Mouse (Mus musculus) spleen, postnatal 4 days (tissue): ENCODE measurements around the gene Crlf3.
A peak's percentile ranks its signal among the peaks of the same experiment; 100 is the strongest.

Source experiments
- DNase-seq, 2 experiments: peaks; one replicate each; pipeline ENCODE4 v3.0.0; 2022; ENCODE audit warnings: low spot score in 2 of 2

Gene Crlf3

DNA sequence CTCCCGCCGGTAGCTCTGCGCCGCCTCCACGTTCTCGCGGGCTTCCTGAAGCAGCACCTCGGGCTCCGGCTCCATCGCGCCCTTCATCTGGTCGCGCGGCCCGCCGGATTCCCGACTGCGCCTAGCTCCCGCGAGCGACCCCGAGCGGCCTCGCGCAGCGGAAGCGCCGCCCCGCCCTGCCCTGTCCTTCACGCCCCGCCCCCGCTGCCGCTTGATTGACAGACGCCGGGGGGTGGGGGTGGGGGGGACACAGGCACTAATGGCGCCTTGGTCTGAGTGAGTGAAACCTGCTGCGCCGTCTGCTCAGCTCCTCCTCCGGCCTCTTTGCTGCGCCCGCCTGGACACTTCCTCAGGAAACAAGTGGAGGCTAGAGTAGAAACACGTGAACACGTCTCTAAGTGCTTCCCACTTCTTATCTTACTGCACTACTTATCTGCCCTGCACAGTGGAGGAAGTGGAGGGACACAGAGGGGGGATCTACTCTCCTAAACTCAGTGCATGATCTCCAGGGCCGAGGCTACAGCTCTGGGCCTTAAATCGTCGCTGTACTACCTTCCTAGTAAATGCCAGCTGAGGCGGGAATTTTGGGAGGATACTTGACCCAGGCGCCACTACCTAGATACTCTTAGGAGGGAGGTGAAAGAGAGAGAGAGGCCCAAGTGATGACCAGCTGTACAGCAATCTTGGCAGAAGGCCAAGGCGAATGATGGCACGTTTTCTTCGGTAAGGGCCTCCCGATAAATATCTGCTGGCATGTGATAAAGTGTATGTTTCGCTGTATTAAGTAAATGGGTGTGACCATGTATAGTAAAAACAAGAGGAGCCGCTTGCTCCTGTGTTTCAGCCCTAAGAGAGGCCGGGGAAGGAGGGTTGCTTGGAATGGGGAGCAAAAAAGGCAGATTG lies at the start of gene Crlf3:
Crlf3 (minus strand) TSS at position 166 of the 903 bp plus-strand sequence.
- DNase-seq, result peak; percentile 94 to 98

DNA sequence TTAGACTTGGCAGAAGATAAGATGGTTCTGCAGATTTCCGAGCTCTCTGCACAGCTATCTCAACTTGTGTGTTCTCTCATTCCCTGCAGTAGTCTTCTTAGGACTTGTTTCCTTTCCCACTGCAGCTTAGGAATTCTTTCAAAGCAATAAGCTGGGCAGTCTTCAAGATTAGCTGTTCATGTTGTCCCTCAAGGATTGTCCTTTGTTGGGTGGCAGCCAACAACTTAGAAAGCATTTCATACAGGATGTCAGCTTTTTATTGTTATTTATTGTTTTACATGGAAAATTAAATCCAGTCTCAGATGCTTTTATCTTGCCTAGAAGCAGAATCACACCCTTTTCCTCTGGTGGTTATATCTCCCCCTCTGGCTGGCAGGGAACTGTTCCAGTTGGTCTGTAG lies 35.6 kb upstream of the Crlf3 start:
- DNase-seq, result no peak

DNA sequence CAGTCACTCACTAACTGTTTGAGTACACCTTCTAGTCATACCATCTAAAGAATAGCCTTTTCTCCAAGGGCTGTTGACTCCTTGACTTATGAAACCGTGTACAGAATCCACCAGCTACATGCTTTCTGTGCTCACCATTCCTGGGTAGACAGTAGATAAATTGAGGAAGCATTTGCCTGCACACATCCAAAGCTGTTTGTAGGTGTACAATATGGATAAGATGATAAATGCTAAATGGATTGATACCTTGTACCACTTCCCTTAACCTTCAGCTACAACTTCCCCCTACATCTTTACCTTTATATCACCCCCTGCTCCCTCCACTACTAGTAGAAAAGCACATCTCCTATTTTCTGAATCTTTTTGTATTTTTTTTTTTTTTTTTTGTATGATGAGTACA lies 23.6 kb upstream of the Crlf3 start:
- no peak for DNase-seq

DNA sequence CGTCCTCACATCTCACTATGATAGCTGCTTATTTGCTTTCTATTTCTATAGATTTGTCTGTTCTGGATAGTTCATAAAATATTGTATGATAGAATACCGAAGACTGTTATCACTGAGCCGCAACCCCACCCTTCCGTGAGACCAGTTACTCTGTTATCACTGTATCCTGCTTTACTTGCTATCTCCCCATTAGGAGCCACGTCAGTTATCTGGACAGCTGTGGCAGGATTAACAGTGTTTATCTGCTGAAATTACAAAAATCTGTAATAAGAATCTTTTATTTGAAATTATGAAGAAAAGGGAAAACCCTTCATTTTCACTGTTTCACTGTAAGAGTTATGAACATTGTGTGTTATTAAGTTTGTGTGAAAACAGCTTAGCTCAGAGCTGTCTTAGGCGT lies 20.5 kb upstream of the Crlf3 start:
- no peak for DNase-seq

DNA sequence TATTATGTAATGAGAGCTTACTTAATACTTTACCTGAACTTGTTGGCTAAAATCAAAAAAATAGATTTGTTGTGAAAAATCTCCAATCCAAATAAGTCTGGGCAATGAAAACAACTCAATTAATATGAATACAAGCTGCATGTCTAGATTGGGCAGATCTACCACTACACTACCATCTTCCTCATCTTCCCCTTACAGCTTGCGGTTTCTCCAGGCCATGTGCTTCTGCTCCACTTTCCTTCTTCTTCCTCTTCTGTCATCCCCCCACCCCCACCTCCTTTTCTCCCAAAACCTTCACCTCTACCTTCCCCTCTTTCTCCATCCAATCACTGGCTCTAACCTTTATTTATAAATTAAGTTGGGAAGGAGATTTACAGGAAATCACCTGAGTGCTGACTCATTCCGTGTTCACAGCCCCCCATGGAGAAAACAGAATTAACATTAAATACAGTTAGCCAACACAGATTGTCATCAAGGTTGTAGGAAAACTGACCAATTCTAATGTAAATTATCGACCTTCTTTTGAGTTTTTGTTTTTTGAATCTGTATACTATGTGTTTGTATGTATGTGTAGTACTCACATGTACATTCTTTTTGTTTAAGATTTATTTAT lies 17.8 kb upstream of the Crlf3 start:
- DNase-seq, result no peak

DNA sequence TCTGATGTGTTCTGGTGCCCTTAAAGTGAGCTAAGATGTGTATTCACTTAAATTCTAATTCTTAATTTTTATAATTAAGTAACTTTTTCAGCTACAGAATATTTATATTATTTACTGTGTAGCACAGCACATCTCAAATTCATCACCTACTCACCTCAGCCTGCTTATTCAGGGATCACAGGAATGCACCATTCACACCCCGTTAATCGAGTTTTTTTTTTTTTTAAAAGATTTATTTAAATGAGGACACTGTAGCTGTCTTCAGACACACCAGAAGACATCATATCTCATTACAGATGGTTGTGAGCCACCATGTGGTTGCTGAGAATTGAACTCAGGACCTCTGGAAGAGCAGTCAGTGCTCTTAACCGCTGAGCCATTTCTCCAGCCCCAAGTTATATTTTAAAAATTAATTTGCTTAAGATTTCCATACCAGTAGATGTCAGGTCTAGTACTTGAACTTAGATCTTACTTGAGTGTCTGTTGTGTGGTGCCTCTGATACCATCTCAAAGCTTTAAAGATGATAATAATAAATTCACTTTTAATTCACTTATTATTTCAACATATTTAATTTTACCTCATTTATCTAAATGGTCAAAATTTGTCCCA lies 9.9 kb upstream of the Crlf3 start:
- DNase-seq, result no peak

DNA sequence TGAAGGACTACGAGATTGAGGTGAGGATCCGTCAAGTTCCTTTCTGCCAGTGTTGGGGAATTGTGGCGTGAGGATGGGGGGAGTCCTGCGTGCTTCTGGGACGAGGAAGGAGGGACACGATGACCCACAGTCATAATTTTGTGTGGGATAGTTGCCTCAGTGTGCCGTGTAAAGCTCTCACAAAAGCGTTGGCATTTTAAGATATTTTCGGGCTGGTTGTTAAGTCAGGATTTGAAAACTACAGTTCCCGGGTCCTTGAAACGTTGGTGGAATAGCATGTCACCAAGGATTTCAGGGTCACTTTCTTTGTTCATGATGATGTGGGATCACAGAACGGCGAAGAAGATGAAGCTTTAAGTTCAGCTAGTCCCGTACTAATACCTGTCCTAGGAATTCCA lies 9.0 kb upstream of the Crlf3 start:
- no peak for DNase-seq

DNA sequence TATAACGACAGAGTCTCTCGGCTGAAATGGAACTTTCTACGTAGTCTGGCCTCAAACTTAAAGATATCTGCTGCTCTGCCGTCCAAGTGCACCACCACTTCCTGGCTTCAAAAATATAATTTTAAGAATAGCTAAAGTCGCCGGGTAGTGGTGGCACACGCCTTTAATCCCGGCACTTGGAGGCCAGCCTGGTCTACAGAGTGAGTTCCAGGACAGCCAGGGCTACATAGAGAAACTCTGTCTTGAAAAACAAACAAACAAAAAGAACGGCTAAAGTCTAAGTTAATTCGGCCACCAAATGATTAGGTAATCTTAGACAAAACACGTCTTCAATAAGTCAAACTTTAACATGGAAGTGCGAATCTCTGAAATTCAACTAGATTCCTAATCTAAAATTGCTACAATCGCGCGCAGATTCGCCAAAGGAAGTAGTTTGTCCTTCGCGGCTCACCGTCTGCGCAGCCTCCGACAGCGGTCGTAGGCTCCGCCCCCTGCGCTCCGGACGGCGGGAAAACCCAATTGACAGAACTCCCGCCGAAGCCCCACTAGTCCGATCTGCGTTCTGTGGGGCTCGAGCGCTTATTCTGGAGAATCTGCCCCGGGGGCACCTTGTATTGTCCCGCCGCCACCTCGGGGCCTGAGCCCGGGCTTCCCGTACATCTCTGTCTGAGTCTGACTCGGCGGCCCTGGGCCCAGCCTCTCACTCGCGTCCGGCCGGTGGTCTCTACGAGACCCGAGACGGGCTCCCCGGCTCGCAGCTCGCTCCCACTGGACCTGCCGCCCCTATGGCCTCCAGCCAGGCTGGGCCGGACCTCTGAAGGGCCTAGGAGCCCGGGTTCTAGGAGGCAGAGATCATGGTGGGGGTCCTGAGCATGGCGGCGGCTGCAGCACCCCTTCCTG lies 8.4 kb upstream of the Crlf3 start, which contains the start of gene Atad5:
Atad5 (plus strand) TSS at position 484 of the 900 bp plus-strand sequence.
- peak; percentile 93 to 98 for DNase-seq

DNA sequence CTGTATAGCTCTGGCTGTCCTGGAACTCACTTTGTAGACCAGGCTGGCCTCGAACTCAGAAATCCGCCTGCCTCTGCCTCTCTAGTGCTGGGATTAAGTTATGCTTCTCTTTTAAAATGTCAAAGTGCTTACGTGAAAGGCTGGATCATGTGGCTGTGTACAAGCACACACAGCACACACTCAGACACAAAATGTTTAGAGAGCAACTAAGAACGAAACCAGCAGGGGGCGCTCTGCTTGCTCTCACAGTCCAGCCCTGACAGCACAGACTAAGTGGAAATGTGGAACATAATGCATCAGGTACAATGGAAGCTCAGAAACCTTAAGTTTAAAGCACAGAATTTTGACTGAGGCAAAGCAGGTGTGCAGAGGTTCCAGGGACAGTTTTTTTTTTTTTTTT lies 6.1 kb upstream of the Crlf3 start:
- DNase-seq, result peak; percentile 89 to 98

DNA sequence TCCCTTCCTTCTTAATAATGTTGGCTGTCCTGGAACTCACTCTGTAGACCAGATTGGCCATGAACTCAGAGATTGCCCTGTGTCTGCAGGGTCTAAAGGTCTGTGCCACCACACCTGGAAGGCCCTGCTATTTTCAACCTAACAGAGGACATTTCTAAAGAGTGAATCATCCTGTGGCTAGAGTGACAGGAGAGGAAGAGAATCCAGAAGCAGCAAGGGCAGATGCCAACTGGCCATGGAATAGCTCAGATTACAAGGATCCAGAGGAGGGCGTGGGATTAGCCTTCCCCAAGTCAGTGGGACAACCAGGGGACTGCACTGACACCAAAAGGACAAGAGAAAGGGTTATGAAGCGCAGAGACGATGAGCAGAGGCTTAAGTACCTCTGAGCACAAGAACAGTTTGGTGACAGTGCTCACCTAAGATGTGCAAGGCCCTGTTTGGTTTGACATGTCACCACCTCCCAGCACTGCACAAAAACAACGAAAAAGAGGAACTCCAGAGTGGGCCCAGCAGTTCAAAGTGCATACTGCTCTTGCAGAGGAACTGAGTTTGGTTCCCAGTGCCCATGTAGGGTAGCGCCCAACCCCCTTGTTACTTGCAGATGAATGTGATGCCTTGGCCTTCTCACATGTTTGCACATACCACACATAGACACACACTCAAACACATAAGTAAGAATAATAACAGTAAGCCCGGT lies 4.7 kb upstream of the Crlf3 start:
- DNase-seq, result peak in 1 of 2 experiments; percentile 46

DNA sequence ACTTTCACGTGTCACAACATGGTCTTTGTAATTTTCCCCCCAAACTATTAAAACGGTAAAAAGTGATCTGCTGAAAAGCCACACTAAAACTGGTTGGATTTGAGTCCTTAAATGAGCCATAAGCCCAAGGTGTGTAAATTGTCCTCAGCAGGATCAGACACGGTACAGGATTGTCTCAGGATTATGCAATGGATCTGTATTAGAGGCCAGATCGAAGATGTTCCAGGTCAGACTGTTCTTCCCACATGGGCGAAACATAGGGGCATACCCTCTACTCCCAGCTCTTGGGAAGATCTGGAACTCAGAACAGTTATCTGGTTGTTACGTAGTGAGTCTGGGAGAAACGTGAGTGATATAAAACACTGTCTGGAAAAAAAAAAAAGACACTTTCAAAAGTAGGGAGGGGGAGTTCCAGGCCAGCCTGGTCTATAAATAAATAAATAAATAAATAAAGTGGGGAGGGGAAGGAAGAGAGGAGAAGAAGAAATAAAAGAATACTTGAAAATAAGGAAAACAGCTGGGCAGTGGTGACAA lies 1.1 kb upstream of the Crlf3 start:
- DNase-seq, result peak in 1 of 2 experiments; percentile 59

DNA sequence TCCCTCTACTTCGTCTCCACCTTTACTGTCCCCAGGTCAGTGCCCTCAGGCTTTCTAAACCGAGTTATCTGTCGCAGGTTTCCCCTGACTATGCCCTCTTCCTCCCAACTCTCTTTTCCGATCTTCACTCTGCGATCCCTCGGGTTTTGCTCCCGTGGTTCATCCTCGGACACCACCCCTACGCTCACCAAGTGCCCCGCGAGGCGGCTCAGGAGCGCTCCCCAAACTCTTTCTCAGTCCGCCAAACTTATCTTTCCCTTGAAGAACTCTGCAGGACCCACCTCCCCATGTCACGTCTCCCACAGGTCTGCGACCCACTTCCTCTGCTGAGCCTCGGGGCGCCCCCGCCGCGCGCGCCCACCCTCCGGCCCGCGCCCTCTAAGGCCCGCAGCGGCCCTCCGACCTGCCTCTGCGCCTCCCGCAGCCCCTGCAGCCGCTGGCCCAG lies 388 bp downstream of the Crlf3 start:
- peak in 1 of 2 experiments; percentile 53 for DNase-seq

DNA sequence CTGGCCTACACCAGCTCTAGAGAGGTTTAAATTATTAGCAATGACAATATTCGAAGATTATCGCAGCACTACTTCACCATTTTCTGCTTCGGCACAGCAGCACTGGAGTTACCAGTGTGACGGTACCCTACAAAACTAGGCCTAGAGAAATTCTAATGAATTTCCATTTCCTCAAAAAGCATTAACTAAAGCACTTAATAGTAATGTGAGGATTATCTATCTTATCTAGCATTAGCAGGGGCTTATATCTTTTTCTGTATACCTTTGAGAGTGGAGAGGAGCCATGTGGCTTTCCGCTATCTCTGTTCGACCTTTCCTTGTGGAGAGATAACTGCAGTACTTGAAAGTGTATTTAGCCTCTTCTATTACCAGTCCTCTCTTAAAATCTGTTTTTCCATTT lies 1.0 kb downstream of the Crlf3 start:
- DNase-seq, result no peak

DNA sequence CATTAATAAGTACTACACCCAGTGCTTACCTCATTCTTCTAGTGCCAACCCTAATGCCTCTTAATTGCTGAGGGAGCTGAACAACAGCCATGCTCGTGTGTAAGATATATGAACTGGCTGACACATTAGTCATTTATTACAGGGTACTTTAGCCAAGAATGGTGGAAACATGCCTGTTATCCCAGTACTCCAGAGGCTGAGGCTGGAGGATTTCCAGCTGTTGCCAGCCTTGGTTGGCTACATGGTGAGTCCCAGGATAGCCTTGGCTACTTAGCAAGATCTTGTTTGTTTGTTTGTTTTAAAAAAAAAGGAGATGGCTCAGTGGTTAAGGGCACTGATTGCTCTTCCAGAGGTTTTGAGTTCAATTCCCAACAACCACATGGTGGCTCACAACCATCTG lies 2.0 kb downstream of the Crlf3 start:
- no peak for DNase-seq

DNA sequence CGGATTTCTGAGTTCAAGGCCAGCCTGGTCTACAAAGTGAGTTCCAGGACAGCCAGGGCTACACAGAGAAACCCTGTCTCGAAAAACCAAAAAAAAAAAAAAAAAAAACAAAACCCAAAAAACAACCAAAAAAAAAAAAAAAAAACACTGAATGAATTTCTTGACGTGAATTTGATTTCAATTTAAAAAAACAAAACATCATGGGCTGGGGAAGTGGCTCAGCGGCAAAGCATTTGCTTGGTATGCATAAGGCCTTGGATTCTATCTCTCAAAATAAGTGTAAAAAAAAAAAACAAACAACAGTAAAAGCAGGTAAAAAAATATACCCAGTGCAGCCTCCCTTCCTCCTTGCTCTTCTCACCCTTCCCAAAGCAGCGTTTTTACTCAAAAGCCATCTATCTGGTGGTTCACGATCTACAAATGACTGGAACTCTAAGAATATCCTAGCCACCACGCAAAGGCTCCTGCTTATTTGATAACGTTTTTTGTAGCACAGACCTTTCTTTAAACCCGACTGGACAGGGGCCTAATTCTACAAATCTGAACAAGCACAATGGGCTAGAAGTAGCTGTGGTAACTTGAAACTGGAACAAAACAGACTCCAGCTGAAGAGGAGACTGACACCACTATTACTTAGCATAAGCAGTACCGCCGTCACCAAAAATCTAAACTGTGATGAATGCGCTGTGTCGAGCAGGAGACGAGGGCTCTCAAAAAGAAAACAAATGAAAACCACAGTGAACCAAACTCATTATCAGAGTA lies 2.8 kb downstream of the Crlf3 start:
- DNase-seq, result no peak

DNA sequence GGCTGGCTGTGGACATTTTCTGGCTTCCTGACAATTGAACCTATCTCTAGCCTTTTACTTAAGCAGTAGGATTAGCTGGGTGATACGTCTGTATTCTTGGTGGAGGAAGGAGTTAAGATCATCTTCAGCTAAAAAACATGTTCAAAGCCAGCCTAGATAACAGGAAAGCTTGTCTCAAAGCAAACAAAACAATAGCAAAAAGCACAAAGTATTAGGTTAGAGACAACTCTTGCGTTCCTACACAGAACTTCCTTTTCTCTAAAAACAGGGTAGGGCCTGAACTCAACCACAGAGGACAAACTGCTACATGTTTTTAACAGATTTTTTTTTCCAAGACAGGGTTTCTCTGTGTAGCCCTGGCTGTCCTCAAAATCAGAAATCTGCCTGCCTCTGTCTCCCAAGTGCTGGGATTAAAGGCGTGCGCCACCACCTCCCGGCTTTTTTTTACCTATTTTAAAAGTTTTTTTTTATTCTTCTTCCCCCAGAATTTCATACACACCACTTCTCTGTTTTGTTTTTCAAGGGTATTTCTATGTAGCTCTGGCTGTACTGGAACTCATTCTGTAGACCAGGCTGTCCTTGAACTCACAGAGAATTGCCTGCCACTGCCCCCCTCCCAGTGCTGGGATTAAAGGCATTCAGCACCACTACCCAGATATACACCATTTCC lies 5.0 kb downstream of the Crlf3 start:
- no peak for DNase-seq

DNA sequence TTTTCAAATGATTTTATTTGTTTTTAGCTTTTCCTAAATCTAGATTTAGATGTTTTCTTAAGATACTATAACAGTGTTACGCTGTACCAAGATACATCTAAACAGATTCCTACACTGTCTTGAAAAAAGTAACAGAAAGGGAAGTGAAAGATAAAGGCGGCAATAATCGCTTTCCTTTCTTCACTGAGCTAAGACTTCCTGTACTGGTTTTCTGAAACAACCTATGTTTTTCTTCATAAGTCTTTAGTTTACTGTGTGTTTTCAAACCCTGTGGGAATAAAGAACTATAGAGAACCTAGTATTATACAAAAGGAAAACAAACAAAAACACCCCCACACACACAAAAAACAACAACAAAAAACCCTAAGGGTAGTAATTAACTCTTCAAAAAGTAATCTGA lies 8.4 kb downstream of the Crlf3 start:
- no peak for DNase-seq

DNA sequence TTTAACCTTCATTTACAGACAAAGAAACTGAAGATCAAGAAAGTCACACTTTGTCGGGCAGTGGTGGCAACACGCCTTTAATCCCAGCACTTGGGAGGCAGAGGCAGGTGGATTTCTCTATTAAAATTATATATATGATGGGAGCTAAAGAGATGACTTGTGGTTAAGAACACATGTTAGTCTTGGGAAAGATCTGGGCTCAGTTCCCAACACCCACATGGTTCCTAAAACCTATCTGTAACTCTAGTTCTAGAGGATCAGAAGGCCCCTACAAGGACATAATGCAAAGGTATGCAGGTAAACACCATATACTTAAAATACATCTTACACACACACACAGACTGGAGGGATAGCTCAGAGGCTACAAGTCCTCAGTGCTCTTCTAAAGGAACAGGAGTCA lies 9.8 kb downstream of the Crlf3 start:
- DNase-seq, result no peak

DNA sequence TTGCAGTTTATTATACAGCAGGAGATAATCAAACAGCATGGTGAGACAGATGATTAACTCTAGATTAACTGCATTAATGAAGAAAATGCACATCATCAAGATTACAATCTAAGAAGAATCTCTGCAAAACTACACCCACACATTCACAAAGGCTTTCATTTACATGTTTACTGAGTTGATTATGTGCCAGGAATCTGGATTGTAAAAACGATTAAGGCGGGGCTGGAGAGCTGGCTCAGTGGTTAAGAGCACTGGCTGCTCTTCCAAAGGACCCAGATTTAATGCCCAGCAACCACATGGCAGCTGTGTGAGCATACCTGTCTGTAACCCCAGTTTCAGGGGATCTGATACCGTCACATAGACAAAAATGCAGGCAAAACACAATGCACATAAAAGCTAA lies 11.0 kb downstream of the Crlf3 start:
- DNase-seq, result no peak
